Mouse (Mus musculus) embryo, embryonic 10 days (tissue): ENCODE measurements around the gene Adamtsl1.
A peak's percentile ranks its signal among the peaks of the same experiment; 100 is the strongest.

Experiments used
- DNase-seq: peaks from one replicate; pipeline ENCODE4 v3.0.0-alpha.2; 2015; ENCODE audit warnings: low spot score

The Adamtsl1 gene

DNA sequence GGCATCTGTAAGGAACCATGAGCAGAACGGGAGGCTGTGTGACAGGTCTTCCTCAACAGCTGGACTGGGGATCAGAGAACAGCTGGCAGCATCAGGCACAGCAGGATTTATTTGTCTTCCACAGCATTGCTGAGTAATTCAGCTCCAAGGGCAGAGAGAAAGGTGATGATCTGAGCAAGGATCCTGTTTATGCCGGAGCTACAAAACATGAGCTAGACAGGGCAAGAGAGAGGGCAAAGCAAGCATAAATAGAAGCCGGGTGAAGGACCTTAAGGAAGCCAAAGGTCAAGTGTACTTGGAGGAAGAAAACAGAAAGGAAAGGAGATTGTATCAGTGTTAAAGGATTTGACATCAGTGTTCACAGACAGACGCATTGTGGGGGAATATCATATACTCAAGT is 158.3 kb downstream of the Adamtsl1 start:
- peak; percentile 11 for DNase-seq

DNA sequence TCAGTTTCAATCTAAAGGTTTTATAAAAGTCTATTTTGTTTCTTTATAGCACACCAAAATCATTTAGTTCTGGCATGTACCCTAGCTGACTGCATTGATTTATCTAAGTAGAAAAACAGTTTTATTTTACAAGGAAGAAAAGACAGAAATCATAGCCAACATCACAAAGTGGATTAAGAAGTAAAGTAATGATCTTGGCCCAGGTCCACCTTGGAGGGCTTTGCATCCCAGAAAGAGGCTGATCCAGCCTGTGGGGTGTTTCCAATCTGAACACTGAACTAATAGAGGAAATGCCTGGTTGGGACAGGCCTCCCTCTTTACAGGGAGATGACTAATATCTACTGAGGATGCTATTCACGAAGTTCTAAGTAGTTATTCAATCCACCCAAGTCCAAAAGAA is 163.6 kb downstream of the Adamtsl1 start:
- DNase-seq = no peak

- no peak for DNase-seq
Measured at GRCm38 (mm10) chr4:85686160-85686559, 172.2 kb downstream of the Adamtsl1 start.

GRCm38 (mm10) chr4:85695237-85695636 is 181.3 kb downstream of the Adamtsl1 start:
- no peak for DNase-seq

GRCm38 (mm10) chr4:85707352-85708057 is 193.5 kb downstream of the Adamtsl1 start:
- DNase-seq = peak; percentile 52

DNA sequence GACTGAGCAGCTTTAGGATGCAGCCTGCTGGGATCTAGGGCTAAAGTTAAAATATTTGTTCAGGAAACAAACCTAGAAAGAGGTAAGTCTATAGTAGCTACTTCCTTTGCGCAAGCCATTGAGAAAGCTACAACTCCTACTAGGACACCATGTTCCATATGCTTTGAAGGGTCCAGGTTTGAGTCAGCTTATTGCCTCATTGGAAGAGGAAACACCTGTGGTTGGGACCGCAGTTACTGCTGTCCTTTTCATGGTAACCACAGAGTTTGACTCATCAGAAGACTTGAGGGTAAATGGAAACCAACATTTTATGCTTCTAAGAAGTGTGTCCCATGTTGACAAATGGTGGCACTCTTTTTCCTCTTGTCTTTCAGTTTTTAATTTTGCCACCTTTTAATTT is 195.7 kb downstream of the Adamtsl1 start:
- no peak for DNase-seq

DNA sequence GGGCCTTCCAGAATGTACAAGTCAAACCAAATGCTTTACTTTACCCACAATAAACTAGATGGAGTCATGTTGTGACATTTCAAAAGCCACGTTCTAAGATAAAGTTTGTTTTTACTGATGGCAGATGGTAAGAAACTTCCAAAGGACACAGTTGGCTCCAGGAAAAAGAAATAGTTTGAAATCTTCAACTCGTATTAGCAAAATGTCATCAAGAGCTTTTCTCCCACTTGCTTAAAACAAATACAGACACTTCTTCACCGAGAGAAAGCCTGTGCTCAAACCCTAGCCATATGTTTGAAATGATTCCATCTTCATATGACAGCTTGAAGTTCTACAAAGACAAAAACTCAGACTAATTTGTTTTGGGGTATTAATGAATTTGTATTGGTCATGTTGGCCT is 211.0 kb downstream of the Adamtsl1 start:
- no peak for DNase-seq

DNA sequence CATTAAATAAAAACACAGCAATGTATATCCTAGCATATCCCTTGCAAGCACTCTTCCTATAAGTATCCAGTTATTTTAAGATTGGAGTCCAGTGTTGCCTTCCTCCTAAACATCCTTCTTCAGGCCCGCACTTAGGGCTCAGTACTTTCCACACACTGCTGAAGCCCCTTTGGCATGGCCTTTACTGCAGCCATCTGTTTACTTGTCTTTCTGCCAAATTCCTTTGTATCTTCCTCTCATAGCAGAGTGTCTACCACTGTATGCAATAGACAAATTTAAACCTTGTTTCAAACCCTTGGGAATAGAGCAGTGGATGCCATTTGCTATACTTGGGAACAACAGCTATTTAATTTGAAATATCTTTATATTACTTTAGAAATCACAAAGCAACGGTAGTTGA is 213.8 kb downstream of the Adamtsl1 start:
- DNase-seq = no peak

DNA sequence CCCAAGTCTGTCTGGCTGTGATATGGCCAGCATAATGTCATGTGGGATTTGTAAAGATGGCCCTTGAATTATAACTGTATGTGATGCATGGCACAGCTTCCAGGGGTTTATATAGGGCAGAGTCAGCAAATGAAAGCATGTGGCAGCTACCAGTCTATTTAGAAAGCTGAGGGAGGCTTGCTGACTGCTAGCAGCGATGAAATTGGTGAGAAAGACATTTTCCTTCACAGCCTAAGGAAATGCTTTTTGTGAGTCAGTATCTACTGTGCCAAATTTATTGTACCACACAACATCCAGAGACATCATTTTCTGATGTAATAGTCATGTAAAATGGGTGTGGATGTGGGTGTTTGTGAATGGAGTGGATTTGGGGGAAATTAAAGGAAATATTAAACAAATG is 214.4 kb downstream of the Adamtsl1 start:
- no peak for DNase-seq

GRCm38 (mm10) chr4:85740478-85740877 is 226.5 kb downstream of the Adamtsl1 start:
- no peak for DNase-seq

DNA sequence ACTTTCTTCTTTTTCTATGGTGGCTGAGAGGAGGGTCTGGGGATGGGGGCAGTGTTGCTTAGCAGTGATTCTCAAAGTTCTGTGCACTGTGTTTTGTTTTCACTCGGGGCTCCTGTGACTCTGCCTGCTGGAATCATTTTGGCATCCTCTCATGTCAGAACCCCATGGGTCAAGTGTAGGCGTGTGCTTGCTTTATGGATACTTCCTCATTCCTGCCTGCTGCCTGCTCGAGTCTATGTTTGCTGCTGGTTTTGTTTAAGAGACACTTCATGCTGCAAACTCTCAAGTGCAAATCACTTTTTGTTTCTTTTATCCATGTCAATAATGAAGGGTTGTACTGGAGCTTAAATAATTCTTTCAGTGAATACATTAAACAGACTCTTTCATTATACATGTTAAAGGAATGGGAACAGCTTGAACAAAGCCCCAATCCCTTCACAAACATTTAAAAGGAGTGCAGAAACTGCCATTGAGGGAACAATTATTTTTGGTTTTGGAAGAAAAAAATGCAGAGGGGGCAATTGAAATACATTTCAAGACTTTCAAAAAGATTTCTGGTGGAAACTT is 227.9 kb downstream of the Adamtsl1 start:
- DNase-seq = peak; percentile 30

- DNase-seq = no peak
Measured at GRCm38 (mm10) chr4:85743427-85743826, 229.5 kb downstream of the Adamtsl1 start.

DNA sequence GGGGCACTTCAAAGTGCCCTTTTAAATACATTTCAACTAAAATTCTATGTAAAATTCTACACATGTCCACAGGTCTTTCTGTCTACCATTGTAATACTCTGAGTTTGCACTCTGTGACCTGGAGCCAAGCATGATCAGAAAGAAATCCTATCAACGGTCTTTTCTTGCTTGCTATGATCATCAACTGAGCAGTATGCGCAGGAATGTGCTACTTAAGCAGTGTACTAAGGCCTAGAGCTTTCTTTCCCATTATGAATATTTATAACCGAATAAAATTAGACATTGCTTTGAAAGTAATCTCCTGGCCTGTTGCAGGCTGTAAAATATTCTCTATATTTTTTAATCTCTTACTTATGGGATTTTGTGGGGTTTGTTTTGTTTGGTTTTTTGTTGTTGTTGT is 248.7 kb downstream of the Adamtsl1 start:
- no peak for DNase-seq

DNA sequence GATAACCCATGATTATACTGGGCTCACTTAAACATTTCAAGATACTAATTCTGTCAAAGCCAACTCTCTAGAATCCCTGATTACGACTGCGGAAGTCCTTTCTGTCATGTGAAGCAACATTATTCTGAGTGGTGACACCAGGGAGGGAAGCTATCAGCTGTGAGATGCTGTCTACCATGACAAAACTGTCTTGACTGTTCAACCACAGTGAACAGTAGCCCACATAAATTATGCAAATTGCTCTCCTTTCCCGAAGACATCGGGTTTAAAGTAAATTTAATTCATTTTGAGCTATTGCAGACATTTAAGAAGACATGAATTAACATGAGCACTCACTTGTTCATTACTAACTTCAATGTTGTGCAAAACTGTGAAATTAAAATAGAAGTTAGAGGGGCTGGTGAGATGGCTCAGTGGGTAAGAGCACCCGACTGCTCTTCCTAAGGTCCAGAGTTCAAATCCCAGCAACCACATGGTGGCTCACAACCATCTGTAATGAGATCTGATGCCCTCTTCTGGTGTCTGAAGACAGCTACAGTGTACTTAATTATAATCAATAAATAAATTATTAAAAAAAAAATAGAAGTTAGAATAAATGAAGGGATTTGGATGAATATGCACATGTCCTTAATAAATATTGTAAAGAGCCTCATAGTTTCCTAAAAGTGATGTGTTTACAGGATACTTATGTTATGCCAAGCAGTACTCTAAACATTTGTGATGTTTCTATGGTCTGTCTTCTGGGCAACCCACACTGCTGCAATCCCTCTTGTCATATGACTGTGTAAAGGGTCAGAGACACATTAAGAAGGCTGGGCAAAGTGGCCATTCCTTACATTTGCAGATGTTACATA is 249.4 kb downstream of the Adamtsl1 start:
- DNase-seq = no peak

DNA sequence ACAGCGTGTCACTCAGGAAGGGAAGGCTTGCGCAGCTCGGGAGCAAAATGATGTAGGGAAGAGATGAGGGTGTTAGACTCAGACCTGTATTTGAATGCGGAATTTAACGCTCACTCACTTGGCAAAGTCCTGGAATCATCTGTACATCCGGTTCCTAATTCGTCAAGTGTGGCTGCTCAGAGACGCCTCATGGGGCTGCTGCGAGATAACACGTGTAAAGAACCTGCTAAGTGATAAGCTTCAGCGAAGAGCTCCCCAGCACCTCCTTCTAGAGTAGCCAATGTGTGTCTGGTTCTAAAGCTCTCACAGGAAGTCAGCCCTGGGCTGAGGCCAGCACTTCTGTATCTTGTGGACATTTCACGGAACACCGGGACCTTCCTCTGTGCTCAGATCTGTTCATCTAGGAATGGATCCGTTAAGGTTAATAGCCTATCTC is 250.1 kb downstream of the Adamtsl1 start:
- no peak for DNase-seq

GRCm38 (mm10) chr4:85764476-85764875 is 250.5 kb downstream of the Adamtsl1 start:
- DNase-seq = no peak

DNA sequence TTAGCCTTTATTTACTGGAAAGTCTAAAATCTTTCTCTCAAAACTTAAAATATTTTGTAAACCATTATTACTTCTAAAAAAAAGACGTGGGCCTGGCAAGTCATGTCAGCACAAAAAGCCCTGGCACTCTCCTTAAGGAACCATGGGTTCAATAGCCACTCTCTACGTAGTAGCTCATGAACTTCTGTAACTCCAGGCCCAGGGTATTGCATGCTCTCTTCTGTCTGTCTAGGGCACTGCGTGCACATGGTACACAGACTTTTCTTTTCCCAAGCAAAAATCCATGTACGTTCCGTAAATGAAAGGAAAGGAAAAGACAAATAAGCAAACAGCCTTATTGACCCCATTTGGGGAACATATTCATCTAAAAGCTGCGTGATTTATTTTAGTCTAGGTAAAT is 253.7 kb downstream of the Adamtsl1 start:
- no peak for DNase-seq

DNA sequence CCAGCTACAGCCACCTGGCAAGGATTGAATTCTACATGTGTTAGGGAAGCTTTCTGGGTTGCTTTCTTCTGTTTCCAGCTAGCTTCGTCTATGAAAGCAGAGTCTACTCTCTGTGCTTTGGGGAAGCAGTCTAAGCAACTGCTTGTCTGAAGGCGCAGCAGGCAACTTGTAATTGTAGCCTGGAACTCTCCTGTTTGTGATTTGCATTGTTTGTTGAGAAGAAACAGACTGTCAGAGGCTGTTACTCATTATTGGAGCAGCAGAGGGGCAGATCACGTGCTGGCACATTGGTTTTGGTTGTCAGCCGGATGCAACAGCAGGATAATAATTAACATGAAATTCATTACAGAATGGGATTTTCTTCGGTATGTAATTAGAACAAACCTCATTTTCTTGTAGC is 254.1 kb downstream of the Adamtsl1 start:
- peak; percentile 37 for DNase-seq

GRCm38 (mm10) chr4:85782511-85782910 is 268.5 kb downstream of the Adamtsl1 start:
- peak; percentile 17 for DNase-seq

- DNase-seq = no peak
Measured at GRCm38 (mm10) chr4:85783768-85784379, 269.9 kb downstream of the Adamtsl1 start.

- peak; percentile 25 for DNase-seq
Measured at GRCm38 (mm10) chr4:85784428-85784827, 270.5 kb downstream of the Adamtsl1 start.

- peak; percentile 60 for DNase-seq
Measured at GRCm38 (mm10) chr4:85790226-85790625, 276.3 kb downstream of the Adamtsl1 start.

DNA sequence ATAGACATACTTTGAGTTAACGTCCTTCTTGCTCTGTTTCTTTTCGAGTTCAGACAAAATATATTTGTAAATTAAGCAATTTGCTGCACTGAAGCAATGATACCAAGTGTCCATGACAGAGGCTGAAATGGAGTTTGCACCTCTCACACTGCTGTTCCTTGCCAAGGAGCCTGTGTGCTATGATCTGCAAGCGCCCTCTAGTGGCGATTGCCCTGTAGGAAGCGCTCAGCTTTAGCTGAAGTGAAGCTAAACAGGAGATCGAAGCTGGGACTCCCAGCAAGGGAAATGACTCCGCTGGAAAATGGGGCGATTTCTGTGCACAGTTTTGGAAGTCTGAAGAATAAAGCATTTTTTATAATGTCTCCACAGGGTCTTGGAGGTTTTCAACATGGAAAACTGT is 287.8 kb downstream of the Adamtsl1 start:
- peak; percentile 91 for DNase-seq
